Mouse (Mus musculus): ENCODE results near the gene Aspa.
A peak's percentile ranks its signal among the peaks of the same experiment; 100 is the strongest.
"Not testable (repeated sequence)": the region's sequence is repeated elsewhere in the genome, so short reads cannot be mapped to it uniquely, and the experiment has no call there.

Aspa gene

GRCm38 (mm10) chr11:73329442-73329841 is at the start of gene Aspa, which contains the start of the genes Gm49340 and Spata22:
Aspa (minus strand) TSS chr11:73329596.
Gm49340 (plus strand) TSS chr11:73329741.
Spata22 (plus strand) TSS chr11:73329741.
- DNase-seq (ENCODE audit: extremely low read depth, low read depth, low spot score) = no peak

GRCm38 (mm10) chr11:73370946-73371345 is 41.5 kb upstream of the Aspa start, which contains the start of gene Olfr376:
Olfr376 (plus strand) TSS chr11:73371246.
- DNase-seq (ENCODE audit: extremely low read depth, low read depth, low spot score) = no peak

- DNase-seq (ENCODE audit: extremely low read depth, low read depth, low spot score) = no peak
Measured at GRCm38 (mm10) chr11:73350483-73350882, 21.1 kb upstream of the Aspa start, which contains the start of gene Olfr20. Olfr20 (plus strand) TSS chr11:73350783.

- no peak for DNase-seq (ENCODE audit: extremely low read depth, low read depth, low spot score)
Measured at GRCm38 (mm10) chr11:73336919-73337318, 7.5 kb upstream of the Aspa start.

GRCm38 (mm10) chr11:73333357-73333756 is 4.0 kb upstream of the Aspa start:
- no peak for DNase-seq (ENCODE audit: extremely low read depth, low read depth, low spot score)

GRCm38 (mm10) chr11:73327361-73327760 is 2.0 kb downstream of the Aspa start:
- DNase-seq (ENCODE audit: extremely low read depth, low read depth, low spot score) = no peak

GRCm38 (mm10) chr11:73326485-73326886 is 2.9 kb downstream of the Aspa start:
- DNase-seq (ENCODE audit: extremely low read depth, low read depth, low spot score) = no peak

GRCm38 (mm10) chr11:73323906-73324830 is 5.2 kb downstream of the Aspa start:
- no peak for DNase-seq (ENCODE audit: extremely low read depth, low read depth, low spot score)

- not testable (repeated sequence) for DNase-seq (ENCODE audit: extremely low read depth, low read depth, low spot score)
Measured at GRCm38 (mm10) chr11:73321064-73321463, 8.3 kb downstream of the Aspa start.

- peak; percentile 3 for DNase-seq (ENCODE audit: extremely low read depth, low read depth, low spot score)
Measured at GRCm38 (mm10) chr11:73318581-73318980, 10.8 kb downstream of the Aspa start.

GRCm38 (mm10) chr11:73315961-73316360 is 13.4 kb downstream of the Aspa start:
- DNase-seq (ENCODE audit: extremely low read depth, low read depth, low spot score) = no peak

GRCm38 (mm10) chr11:73303123-73303522 is 26.3 kb downstream of the Aspa start:
- no peak for DNase-seq (ENCODE audit: extremely low read depth, low read depth, low spot score)

GRCm38 (mm10) chr11:73289621-73290020 is 39.8 kb downstream of the Aspa start:
- DNase-seq (ENCODE audit: extremely low read depth, low read depth, low spot score) = no peak

- no peak for DNase-seq (ENCODE audit: extremely low read depth, low read depth, low spot score)
Measured at GRCm38 (mm10) chr11:73284351-73284750, 45.0 kb downstream of the Aspa start.

GRCm38 (mm10) chr11:73283926-73284325 is 45.5 kb downstream of the Aspa start:
- no peak for DNase-seq (ENCODE audit: extremely low read depth, low read depth, low spot score)

GRCm38 (mm10) chr11:73283369-73283768 is 46.0 kb downstream of the Aspa start:
- no peak for DNase-seq (ENCODE audit: extremely low read depth, low read depth, low spot score)

- no peak for DNase-seq (ENCODE audit: extremely low read depth, low read depth, low spot score)
Measured at GRCm38 (mm10) chr11:73281528-73282027, 47.8 kb downstream of the Aspa start.

- DNase-seq (ENCODE audit: extremely low read depth, low read depth, low spot score) = no peak
Measured at GRCm38 (mm10) chr11:73280710-73281109, 48.7 kb downstream of the Aspa start.

- DNase-seq (ENCODE audit: extremely low read depth, low read depth, low spot score) = no peak
Measured at GRCm38 (mm10) chr11:73274821-73275220, 54.6 kb downstream of the Aspa start.

- DNase-seq (ENCODE audit: extremely low read depth, low read depth, low spot score) = no peak
Measured at GRCm38 (mm10) chr11:73267267-73267666, 62.1 kb downstream of the Aspa start, which contains the start of gene Trpv3. Trpv3 (plus strand) TSS chr11:73267388.

GRCm38 (mm10) chr11:73261385-73261784 is 68.0 kb downstream of the Aspa start:
- DNase-seq (ENCODE audit: extremely low read depth, low read depth, low spot score) = no peak

- peak; percentile 78 for DNase-seq (ENCODE audit: extremely low read depth, low read depth, low spot score)
Measured at GRCm38 (mm10) chr11:73260457-73260856, 68.9 kb downstream of the Aspa start.

All from fat pad, adult 2 months (tissue).